Mouse (Mus musculus) spleen, postnatal 4 days (tissue): ENCODE data around the gene Nmral1.
A peak's percentile ranks its signal among the peaks of the same experiment; 100 is the strongest.
"Not testable (repeated sequence)": the region's sequence is repeated elsewhere in the genome, so short reads cannot be mapped to it uniquely, and the experiment has no call there.

Experiments used
- DNase-seq, 2 experiments: peaks; one replicate each; pipeline ENCODE4 v3.0.0; 2022; ENCODE audit warnings: low spot score in 2 of 2

Gene Nmral1

GRCm38 (mm10) chr16:4718753-4719518 is at the start of gene Nmral1:
Gene Nmral1, minus strand, starts transcription at chr16:4719356.
- DNase-seq: peak; percentile 73 to 87

- no peak for DNase-seq
Measured at GRCm38 (mm10) chr16:4768719-4769118, 49.6 kb upstream of the Nmral1 start.

DNA sequence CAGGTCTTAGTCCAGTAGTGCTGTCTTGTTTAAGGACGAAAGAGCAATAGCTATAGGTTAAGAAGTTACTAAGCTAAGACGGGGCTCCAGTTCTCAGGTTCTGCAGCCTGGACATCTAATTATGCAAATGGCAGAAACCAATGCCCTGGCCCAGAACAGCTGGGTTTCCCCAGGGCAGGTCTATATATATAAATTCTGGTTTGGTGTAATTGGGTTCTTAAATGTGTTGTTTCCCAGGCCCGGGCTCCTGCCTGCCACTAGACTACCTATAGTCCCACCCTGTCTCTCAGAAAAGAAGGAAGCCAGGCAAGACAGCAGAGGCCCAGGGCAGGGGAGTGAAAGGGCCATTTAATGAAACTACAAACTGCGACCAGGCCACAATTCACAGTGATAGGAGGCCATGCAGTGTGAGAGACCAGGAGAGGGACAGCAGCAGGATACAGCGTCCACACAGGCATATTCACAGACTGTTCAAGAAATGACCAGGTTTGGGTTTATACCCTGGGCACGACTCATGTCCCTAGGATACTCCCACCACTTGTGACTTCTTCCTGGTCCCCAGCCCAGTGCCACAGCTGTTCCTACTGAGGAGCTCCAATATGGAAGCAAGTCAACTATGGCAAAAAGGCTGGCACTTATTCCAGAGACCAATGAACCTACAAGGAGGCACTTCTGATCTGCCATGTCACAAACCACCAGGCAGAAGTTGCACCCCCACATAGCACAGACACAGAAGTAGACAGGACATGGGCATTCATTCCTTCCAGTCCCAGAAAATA is 48.0 kb upstream of the Nmral1 start:
- no peak for DNase-seq

- no peak for DNase-seq
Measured at GRCm38 (mm10) chr16:4765852-4766251, 46.7 kb upstream of the Nmral1 start.

- no peak for DNase-seq
Measured at GRCm38 (mm10) chr16:4763276-4763675, 44.1 kb upstream of the Nmral1 start.

DNA sequence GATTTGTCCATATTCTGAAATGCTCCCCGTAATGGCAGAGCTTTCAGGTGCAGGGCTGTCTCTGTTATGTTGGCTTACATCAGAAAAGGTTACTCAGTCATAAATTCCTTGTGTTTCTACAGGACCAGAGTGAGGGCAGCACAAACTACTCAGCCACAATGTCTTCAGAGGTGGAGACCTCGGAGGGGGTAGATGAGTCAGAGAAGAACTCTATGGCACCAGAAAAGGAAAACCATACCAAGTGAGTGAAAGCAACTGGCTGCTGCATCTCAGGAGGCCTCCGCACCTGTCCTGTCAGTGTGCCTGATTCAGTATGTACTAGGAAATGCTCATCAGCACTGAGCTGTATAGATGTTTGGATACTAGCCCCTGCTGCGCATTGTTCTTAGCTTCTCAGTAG is 43.3 kb upstream of the Nmral1 start:
- DNase-seq: no peak

GRCm38 (mm10) chr16:4756660-4757335 is 37.6 kb upstream of the Nmral1 start:
- not testable (repeated sequence) for DNase-seq

DNA sequence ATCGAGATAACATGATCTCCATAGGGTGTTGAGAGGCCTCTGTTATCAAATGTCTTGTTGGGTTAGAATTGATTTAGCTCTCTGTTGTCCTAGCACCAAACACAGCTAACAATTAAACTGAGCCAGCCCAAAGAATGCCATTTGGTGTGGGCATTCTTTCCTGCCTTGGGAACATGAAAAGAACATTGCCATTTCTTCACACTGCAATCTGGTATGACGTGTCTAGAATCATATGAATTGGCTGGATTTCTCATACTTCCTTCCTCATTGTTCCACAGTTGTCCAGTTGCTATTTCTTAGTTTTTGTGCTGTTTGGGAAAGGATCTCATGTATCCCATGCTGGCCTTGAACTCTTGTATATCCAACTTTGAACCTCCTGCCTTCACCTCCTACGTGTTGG is 34.9 kb upstream of the Nmral1 start:
- no peak for DNase-seq

DNA sequence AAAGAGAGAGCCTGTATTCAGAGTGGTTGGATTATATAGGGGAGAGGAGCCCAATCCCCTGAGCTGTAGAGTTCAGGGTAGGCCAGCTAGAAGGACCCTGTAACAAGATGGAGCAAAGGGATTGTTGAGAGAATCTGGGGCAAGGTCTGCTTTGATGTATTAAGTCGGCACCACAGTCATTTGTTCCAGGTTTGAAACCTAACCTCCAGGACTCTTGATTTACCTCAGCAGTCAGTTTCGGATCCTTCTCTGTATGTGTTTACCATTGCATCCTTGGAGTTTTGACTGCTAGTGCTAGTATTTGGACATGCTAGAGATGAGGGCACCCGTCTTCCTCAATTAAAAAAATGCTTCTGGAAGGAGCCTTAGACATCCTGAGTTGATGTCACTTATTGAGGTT is 33.0 kb upstream of the Nmral1 start:
- DNase-seq: no peak

- no peak for DNase-seq
Measured at GRCm38 (mm10) chr16:4742186-4742585, 23.0 kb upstream of the Nmral1 start.

DNA sequence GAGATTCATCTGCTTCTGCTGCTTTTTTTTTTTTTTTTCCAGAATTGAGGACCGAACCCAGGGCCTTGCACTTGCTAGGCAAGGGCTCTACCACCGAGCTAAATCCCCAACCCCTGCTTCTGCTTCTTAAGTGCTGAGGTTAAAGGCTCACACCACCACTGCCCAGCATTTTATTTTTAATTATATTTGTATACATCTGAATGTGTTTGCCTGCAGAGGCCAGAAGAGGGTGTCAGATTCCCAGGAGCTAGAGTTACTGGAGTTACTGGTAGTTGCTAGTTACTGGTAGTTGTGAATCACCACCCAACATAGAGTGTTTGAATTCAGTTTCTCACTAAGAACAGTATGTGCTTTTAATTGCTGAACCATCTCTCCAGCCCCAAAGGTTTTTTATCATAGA is 20.8 kb upstream of the Nmral1 start:
- no peak for DNase-seq

DNA sequence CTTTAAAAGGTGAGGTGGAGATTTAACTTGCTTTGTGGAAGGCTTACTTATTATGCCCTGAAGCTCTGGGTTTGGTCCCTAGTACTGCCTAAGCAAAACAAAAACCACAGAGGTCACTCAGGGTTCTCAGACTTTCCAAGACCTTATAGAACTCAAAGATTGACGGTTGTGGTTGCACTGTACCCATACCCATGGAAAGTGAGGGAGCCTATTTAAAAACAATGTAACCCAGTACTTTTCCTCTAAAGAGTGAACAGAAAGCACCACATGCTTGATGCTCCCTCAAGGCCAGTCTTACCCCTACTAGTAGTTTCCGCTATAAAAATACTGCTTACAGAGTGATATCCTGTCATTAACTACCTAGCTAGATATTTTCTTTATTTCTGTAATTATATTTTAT is 17.1 kb upstream of the Nmral1 start:
- DNase-seq: no peak

DNA sequence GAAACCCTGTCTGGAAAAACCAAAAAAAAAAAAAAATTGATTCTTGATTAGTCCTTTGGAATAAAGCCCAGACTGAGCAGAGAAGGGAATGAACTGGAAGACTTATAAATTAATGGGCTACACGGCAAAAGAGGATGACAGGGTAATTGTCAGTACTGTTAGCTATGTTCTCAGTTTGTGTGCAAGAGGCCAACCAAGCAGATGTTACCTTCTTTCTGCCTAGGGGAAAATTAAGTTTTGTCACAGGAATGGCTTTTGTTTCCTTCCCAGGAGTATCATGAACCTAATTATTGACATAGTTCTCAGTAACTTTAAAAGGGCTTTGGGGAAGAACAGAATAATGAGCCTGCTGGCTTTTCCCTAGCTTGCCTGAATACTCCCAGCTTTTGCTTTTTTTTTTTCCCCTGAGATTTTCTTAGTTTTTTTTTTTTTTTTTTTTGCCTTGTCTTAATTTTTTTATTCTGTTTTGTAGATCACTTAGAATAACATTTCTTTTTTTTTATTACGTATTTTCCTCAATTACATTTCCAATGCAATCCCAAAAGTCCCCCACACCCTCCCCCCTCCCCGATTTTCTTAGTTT is 11.7 kb upstream of the Nmral1 start:
- no peak for DNase-seq

GRCm38 (mm10) chr16:4727963-4728362 is 8.8 kb upstream of the Nmral1 start:
- no peak for DNase-seq

DNA sequence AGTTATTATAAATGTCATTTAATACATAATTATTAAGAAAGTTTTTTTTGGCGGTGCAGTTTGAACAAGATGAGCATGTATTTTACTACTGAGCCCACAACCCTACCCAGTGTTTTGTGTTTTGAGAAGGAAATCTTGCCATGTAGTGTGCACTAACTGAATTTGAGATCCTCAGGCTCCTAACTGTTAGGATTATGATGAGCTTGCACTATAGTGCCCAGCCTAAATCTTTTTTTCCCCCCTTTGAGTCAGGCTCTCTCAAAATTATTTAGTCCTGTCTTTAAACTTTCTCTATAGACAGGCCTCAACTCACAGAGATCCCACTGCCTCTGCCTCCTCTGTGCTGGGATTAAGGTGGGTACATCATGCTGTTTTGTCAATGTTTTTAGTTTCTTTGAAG is 8.4 kb upstream of the Nmral1 start:
- no peak for DNase-seq

DNA sequence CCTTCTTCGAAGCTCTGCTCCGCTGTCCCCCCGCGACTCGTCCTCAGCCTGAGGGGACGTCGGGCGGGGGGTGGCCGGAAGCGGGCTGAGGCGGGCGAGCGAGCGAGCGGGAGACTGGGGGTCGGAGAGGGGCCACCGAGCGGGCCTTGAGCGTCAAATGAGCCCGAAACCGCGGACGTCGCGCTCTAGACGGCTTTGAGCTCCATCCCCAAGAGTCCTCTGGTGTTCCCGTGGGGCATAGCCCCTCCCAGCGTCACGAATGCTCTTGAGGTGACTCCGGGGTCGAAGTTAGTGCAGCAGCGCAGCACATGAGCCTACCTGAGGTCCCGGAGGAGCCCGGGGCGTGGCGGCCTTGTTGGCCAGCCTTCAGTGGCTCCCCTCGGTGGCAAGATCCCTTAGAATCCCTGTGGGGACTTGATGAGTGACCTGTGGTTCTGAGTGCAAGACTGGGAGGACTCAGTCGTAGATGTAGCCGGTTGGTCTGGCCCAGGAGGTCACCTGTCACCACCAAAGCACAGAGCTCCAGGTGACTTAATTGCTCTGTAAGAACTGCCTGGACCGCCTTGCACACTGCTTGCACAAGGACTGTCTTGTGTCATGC is 7.5 kb upstream of the Nmral1 start:
- DNase-seq: peak in 1 of 2 experiments; percentile 47

DNA sequence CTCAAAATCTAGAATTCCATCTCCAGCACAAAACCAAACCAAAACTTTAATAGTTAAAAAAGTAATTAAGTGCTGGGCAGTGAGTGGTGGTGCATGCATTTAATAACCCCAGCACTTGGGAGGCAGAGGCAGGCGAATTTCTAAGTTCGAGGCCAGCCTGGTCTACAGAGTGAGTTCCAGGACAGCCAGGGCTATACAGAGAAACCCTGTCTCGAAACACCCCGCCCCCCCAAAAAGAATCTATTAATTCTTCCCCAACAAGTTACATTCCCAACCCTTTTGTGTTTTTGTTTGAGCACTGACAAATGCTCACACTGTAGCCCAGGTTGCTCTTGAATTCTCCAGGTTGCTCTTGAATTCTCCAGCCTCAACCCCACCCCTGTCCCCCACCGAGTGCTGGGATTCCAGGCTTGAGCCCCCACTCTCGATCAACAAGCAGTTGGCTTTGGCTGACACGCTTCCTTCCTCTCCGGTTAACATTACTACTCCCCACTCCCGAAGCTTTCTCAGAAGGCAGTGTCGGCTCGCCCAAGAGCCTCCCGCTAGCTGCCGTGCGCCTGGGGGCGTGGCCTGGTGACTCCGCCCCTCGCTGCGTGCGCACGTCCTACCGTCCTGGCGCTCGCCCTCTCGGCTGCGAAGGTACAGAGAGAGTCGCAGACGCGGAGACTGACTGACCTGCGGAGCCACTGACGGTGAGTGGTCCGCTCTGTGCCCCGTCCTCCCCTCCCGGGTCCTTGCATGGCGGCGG is 6.8 kb upstream of the Nmral1 start, which contains the start of gene Hmox2:
TSS of gene Hmox2 (plus strand) at position 582 of the 748 bp plus-strand sequence.
- peak; percentile 97 to 99 for DNase-seq

GRCm38 (mm10) chr16:4725266-4725665 is 6.1 kb upstream of the Nmral1 start:
- no peak for DNase-seq

GRCm38 (mm10) chr16:4722915-4723209 is 3.7 kb upstream of the Nmral1 start:
- DNase-seq: no peak

- DNase-seq: no peak
Measured at GRCm38 (mm10) chr16:4722128-4722914, 3.2 kb upstream of the Nmral1 start.
